Mouse (Mus musculus) heart, embryonic 14.5 days (tissue): ENCODE measurements around the gene Zfp488. TPM values are rescaled to one million over a fixed set of nuclear protein-coding genes. Genes with fewer than 3 reads are reported as not detected.

Experiments used
- ATAC-seq: fragments of 200-750 bp; cut with Nextera tagmentation; 2 replicates; pipeline ENCODE4 v1.8.0; 2017; ENCODE audit warnings: low read depth, moderate TSS enrichment; ENCODE audit not compliant: insufficient number of reproducible peaks, insufficient read depth, low FRiP score
- H3K27ac ChIP-seq, 2 experiments: fragments of 200-500 bp in 1 of 2; fragments of 300-500 bp in 1 of 2; sonication (generic) in 1 of 2; replicated peaks in 1 of 2; 2 replicates each; pipeline ENCODE4 v1.5.1; 2012 to 2014; ENCODE audit warnings: low read depth in 2 of 2, low read length in 2 of 2, control low read depth in 1 of 2, mild to moderate bottlenecking in 1 of 2, mixed read lengths in 1 of 2; ENCODE audit not compliant: control insufficient read depth in 1 of 2, insufficient read depth in 1 of 2
- H3K27me3 ChIP-seq: fragments of 300-500 bp; sonication (generic); 2 replicates; pipeline ENCODE4 v1.6.1; 2014; ENCODE audit warnings: mild to moderate bottlenecking, low read length, control low read depth; ENCODE audit not compliant: control insufficient read depth, insufficient read depth
- H3K36me3 ChIP-seq: fragments of 300-500 bp; sonication (generic); 2 replicates; pipeline ENCODE4 v1.6.1; 2014; ENCODE audit warnings: mild to moderate bottlenecking, control low read depth, low read length, mixed read lengths; ENCODE audit not compliant: control insufficient read depth, insufficient read depth
- H3K4me1 ChIP-seq, 2 experiments: fragments of 200-500 bp in 1 of 2; fragments of 300-500 bp in 1 of 2; sonication (generic) in 1 of 2; 2 replicates each; pipeline ENCODE4 v1.6.1; 2012 to 2014; ENCODE audit warnings: low read length in 2 of 2, control low read depth in 1 of 2, mixed read lengths in 1 of 2; ENCODE audit not compliant: control insufficient read depth in 2 of 2, insufficient read depth in 2 of 2
- H3K4me2 ChIP-seq: fragments of 300-500 bp; sonication (generic); 2 replicates; pipeline ENCODE4 v1.6.1; 2014; ENCODE audit warnings: mild to moderate bottlenecking, low read length
- H3K4me3 ChIP-seq, 2 experiments: fragments of 200-500 bp in 1 of 2; fragments of 300-500 bp in 1 of 2; sonication (generic) in 1 of 2; 2 replicates each; pipeline ENCODE4 v1.5.1; 2012 to 2014; ENCODE audit warnings: low read length in 2 of 2, mild to moderate bottlenecking in 2 of 2, control low read depth in 1 of 2, low read depth in 1 of 2, moderate library complexity in 1 of 2; ENCODE audit not compliant: control insufficient read depth in 1 of 2, insufficient read depth in 1 of 2
- H3K9ac ChIP-seq: fragments of 300-500 bp; sonication (generic); 2 replicates; pipeline ENCODE4 v1.6.1; 2014; ENCODE audit warnings: mild to moderate bottlenecking, low read length
- H3K9me3 ChIP-seq: fragments of 300-500 bp; sonication (generic); 2 replicates; pipeline ENCODE4 v1.6.1; 2016; ENCODE audit warnings: low read length, control low read depth; ENCODE audit not compliant: control insufficient read depth
- WGBS: fragments of 180-500 bp; shearing (Covaris S2); extraction: QIAGEN DNeasy Blood & Tissue Kit; methylation state at CpG from one replicate; pipeline ENCODE4 v1.1.7; 2014; 5-methylcytosine and 5-hydroxymethylcytosine counted together
- polyA plus RNA-seq: library from polyadenylated mRNA; unstranded; fragments of >200 nt; fragmentation: Nextera tagmentation; extraction: Ambion mirVana; gene quantifications from 2 replicates; pipeline ENCODE4 v1.2.1, GENCODE M21; 2014

The Zfp488 gene
- polyA plus RNA-seq, 1 experiment from 2014 or later, result not detected

DNA sequence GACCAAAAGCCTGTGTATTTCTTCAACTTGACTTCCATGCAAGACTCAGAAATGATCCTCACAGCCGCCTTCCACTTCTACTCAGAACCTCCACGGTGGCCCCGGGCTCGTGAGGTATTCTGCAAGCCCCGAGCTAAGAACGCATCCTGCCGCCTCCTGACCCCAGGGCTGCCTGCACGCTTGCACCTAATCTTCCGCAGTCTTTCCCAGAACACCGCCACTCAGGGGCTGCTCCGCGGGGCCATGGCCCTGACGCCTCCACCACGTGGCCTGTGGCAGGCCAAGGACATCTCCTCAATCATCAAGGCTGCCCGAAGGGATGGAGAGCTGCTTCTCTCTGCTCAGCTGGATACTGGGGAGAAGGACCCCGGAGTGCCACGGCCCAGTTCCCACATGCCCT, 46.7 kb downstream of the Zfp488 start:
- 27% methylated on average over 17 of the region's 17 CpGs for WGBS
- Histone ChIP-seq H3K27ac (no peak overlapping the region), H3K27me3 (peaks cover 58% of the 10 kb centered on the region), H3K36me3 (no peaks in the 10 kb centered on the region), H3K4me1 (no peaks in the 10 kb centered on the region), H3K9ac (no peak overlapping the region), H3K4me2 (peak overlapping the region; percentile 4; the same call in 1 of the 2 replicates), H3K9me3 (no peaks in the 10 kb centered on the region), H3K4me3 (no peak overlapping the region)
- no peak for ATAC-seq

DNA sequence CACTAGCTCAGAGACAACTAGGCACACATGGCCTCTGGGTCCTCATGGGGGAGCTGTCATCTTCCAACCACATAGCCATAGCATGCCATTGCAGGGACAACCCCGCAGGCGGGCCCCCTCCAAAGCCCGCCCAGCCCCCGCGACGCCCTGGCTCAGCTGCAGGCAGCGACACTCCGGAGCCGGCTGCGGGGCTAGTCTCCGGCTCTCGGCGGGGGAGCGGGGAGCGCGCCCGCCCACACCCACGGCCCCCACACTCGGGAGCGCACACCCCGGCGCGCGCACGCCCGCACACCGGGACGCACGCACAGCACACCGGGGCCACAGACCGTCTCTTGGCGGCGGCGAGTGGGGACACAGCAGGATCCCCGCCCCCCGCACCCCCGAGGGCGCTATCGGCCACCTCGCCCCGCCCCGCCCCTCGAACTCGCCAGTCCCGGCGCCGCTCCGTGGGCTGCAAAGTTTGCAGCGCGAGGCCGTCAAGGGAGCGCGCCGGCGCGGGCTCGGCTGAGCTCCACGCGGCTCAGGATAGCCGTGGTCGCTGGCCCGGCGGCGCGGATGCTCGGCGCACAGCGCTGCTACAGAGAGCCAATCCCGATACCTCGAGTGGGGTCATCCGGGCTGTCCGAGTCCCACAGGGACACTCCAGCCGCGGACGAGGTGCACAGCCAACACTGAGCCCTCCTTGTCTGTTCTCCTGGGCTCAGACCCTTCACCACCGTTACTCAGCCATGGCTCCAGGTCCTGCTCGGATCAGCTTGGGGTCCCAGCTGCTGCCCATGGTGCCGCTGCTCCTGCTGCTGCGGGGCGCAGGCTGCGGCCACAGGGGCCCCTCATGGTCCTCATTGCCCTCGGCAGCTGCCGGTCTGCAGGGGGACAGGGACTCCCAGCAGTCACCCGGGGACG, 55.1 kb downstream of the Zfp488 start, which contains the start of gene Gdf10:
TSS of gene Gdf10 (plus strand) at position 420 of the 903 bp plus-strand sequence.
- peak within 1 kb of the TSS; percentile 42 to 64 for H3K4me3 ChIP-seq
- WGBS, result under 1% methylated on average over 74 of the region's 85 CpGs
- H3K9ac ChIP-seq, result peak within 1 kb of the TSS; percentile 69
- peaks cover 0 to 3% of the 10 kb centered on the region in 2 experiments; a peak in 1 of 4 replicates for H3K4me1 ChIP-seq
- no peaks in the 10 kb centered on the region for H3K36me3 ChIP-seq
- no peak within 1 kb of the TSS for H3K27ac ChIP-seq
- H3K27me3 ChIP-seq, result peaks cover 82% of the 10 kb centered on the region
- no peaks in the 10 kb centered on the region for H3K9me3 ChIP-seq
- peak within 1 kb of the TSS; percentile 98 for H3K4me2 ChIP-seq
- peak; percentile 66 for ATAC-seq

DNA sequence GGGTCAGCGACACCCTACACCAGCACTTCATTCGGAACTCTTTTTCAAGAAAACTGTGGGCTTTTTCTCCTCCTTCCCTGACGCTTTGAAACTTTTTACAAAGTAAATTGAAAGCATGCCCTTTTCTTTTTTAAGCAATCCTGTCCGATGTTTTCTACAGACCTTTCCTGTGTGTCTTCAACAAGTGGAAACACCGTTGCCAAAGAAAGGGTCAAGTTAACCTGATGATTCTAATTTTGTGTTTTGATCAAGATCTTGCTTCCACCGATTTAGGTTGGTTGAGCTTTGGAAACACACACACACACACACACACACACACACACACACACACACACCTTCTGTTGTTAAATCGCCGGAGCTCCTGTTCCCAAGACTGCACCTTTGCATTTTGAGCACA, 55.8 kb downstream of the Zfp488 start:
- Histone ChIP-seq H3K9me3 (no peaks in the 10 kb centered on the region), H3K27ac (no peak overlapping the region), H3K9ac (no peak overlapping the region; the same call in 1 of the 2 replicates), H3K4me2 (peak overlapping the region; percentile 98), H3K27me3 (peaks cover 80% of the 10 kb centered on the region), H3K4me1 (peaks cover 0 to 3% of the 10 kb centered on the region in 2 experiments; a peak in 1 of 4 replicates), H3K4me3 (peak overlapping the region; percentile 42 to 64), H3K36me3 (no peaks in the 10 kb centered on the region)
- no peak for ATAC-seq
- 18% methylated on average over 8 of the region's 8 CpGs for whole genome bisulfite sequencing

DNA sequence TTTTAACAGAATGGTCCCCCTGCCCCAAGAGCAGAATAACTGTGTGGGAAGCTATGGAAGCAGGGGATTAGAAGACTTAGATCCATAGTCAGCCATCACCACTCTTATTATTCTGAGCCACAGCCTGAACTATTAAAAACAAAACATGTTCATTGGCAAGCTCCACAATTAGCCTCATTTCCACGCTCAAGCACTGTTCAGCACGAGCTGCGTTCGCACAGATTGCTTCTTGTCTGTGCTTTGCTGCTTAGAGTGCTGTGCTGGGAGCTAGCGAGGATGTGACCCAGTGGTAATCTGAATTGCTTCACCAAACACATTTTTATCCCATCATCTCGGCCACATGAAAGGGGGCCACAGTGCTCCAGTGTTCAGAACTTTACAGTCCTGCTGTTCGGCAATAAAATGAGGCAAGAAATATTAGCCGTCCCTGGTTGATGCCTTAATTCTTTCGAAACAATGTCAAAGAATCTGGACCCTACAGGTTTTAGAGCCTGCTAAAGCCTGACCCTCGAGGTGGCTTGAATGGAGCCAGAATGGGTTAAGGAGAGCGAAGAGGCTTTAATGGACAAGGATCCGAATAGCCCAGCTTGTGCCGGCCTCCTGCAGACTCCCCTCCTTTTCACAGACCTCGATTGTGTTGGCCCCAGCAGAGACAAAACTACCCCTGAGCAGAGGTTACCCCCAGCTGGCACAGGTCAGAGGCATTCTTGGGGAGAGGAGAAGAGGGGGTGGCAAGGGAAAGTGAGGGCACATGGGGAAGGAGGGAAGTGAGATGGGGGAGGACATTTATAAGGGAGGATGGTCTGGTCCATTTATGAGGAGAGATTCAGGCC, 57.6 kb downstream of the Zfp488 start:
- 52% methylated on average over 14 of the region's 14 CpGs for WGBS
- no peaks in the 10 kb centered on the region for H3K36me3 ChIP-seq
- peaks cover 0 to 3% of the 10 kb centered on the region in 2 experiments; a peak in 1 of 4 replicates for H3K4me1 ChIP-seq
- H3K27me3 ChIP-seq, result peaks cover 66% of the 10 kb centered on the region
- no peak overlapping the region for H3K27ac ChIP-seq
- no peak for ATAC-seq
- H3K4me2 ChIP-seq, result no peak overlapping the region
- no peaks in the 10 kb centered on the region for H3K9me3 ChIP-seq
- no peak overlapping the region for H3K9ac ChIP-seq
- no peak overlapping the region for H3K4me3 ChIP-seq

Other genes with a start within 250 kb of the Zfp488 start
- 0.93 and 2.7 TPM in 2 replicates for gene Gdf10, start 55.2 kb downstream of the Zfp488 start, polyA plus RNA-seq
- 0.22 TPM in 1 of 2 replicates, not detected in the other for gene Gdf2, start 37.7 kb downstream of the Zfp488 start, polyA plus RNA-seq
- gene Rbp3, start 24.8 kb downstream of the Zfp488 start, polyA plus RNA-seq, result not detected in 2 replicates
- gene Gm30083, start 36.4 kb upstream of the Zfp488 start, polyA plus RNA-seq, result not detected in 2 replicates
- gene Gm5460, start 38.0 kb upstream of the Zfp488 start, polyA plus RNA-seq, result not detected in 2 replicates
- not detected in 2 replicates for gene Antxrl, start 73.9 kb upstream of the Zfp488 start, polyA plus RNA-seq
- gene Anxa8, start 107.2 kb upstream of the Zfp488 start, polyA plus RNA-seq, result 1.2 TPM in 2 replicates
- gene A630023A22Rik, start 124.0 kb upstream of the Zfp488 start, polyA plus RNA-seq, result not detected in 2 replicates
- gene Npy4r, start 173.7 kb upstream of the Zfp488 start, polyA plus RNA-seq, result 0.05 and 0.16 TPM in 2 replicates
- 0.08 and 0.20 TPM in 2 replicates for gene Gprin2, start 222.9 kb upstream of the Zfp488 start, polyA plus RNA-seq
- gene Syt15, start 240.8 kb upstream of the Zfp488 start, polyA plus RNA-seq, result 0.13 and 0.23 TPM in 2 replicates